Mouse (Mus musculus) olfactory bulb, adult 2 months (tissue): Measurements from ENCODE around the gene Tmem132b. TPM values are rescaled to one million over a fixed set of nuclear protein-coding genes. Genes with fewer than 3 reads are reported as not detected.

Experiments used
- H3K27ac ChIP-seq: fragments of 200-500 bp; 2 replicates; pipeline ENCODE4 v1.5.1; 2012; ENCODE audit warnings: low read depth, low read length; ENCODE audit not compliant: insufficient read depth
- H3K4me1 ChIP-seq: fragments of 200-500 bp; 2 replicates; pipeline ENCODE4 v1.6.1; 2012; ENCODE audit warnings: low read length; ENCODE audit not compliant: control insufficient read depth, insufficient read depth
- H3K4me3 ChIP-seq: fragments of 200-500 bp; 2 replicates; pipeline ENCODE4 v1.5.1; 2012; ENCODE audit warnings: mild to moderate bottlenecking, low read depth, low read length, moderate library complexity; ENCODE audit not compliant: insufficient read depth
- CTCF ChIP-seq: fragments of 200-500 bp; IDR thresholded peaks from 2 replicates; pipeline ENCODE4 v1.5.1; 2012; ENCODE audit warnings: low read depth, mild to moderate bottlenecking, low read length, moderate library complexity; ENCODE audit not compliant: insufficient read depth
- POLR2A ChIP-seq: fragments of 200-500 bp; IDR thresholded peaks from 2 replicates; pipeline ENCODE4 v1.6.1; 2012; ENCODE audit warnings: mild to moderate bottlenecking, low read depth, low read length, moderate library complexity; ENCODE audit not compliant: insufficient read depth
- WGBS: fragments of 180-500 bp; shearing (Covaris S2); methylation state at CpG from one replicate; pipeline ENCODE4 v1.1.7; 2018; 5-methylcytosine and 5-hydroxymethylcytosine counted together
- polyA plus RNA-seq: library from polyadenylated mRNA; stranded (reverse); fragments of >200 nt; gene quantifications from 2 replicates; pipeline ENCODE4 v1.2.4, GENCODE M21; 2012; ENCODE audit warnings: low replicate concordance; ENCODE audit not compliant: missing spikeins, insufficient read depth, insufficient read length

Tmem132b gene
- polyA plus RNA-seq, 1 experiment: not detected

DNA sequence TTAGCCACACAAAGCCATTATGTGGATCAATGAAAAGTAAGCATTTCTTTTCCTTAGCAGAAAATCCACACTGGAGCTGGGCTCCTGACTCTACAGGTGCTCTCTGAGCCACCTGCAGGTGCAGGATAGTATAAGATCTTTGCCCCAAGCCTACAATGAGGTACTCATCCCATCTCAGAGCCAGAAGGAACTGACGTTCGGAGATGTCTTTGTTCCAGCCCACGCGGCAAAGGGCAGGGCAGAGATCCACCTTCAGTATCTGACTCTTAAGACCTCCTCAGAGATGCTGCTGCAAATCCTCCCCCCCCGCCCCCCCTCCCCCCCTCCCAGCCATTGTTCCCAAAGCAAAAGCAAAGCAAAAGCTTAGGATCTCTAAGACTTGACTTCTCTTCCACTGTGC, 268.0 kb downstream of the Tmem132b start:
- 14% methylated on average over 5 of the region's 5 CpGs for WGBS
- no peak overlapping the region for H3K27ac ChIP-seq

DNA sequence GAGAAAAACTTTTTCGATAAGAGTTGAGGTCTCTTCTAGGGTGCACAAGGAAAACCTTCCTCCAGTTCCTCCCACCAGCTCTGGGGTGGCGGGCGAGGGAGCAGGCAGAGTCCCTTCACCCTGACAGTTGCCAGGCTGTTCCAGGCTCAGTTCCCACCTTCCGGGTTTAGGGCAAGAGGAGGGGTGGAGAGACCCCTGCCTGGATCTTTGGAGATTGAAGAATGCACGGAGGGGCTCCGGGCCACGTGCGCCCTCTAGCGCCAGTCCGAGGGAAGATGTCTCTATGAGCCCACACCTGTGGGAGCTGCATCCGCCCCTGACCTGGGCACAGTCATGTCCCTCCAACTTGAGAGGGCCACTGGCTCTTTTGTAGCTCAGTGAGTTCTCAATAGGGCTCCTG, 268.5 kb downstream of the Tmem132b start:
- WGBS: 9% methylated on average over 11 of the region's 11 CpGs
- TF ChIP-seq POLR2A (no peak), CTCF (peak; percentile 60)
- Histone ChIP-seq H3K27ac (no peak overlapping the region), H3K4me1 (peaks cover 7% of the 10 kb centered on the region; the same call in 1 of the 2 replicates), H3K4me3 (no peak overlapping the region)

More for the DNA sequence above, 268.0 kb downstream of the Tmem132b start:
- Histone ChIP-seq H3K4me1 (peaks cover 7% of the 10 kb centered on the region; the same call in 1 of the 2 replicates), H3K4me3 (no peak overlapping the region)
- TF ChIP-seq POLR2A: no peak
- TF ChIP-seq CTCF: no peak

DNA sequence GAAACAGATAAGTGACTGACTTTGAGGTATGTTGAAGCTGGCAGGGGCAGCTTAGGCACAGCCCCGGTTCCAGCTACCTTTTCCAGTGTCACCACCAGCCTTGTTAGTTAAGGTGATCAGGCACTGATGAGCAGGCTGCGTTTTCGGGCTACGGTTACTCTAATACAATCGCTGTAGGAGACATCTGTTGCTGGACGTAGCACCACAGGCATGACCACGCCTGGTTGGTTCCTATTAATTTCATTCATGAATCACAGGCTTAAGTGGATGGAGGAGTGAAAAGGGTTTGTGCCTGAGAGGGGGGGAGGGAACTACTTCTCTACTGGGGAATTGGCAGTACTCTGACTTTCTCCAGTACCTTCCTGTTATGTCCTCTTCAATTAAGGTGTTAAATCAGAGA, 271.2 kb downstream of the Tmem132b start:
- TF ChIP-seq CTCF (no peak), POLR2A (no peak)
- Histone ChIP-seq H3K4me3 (no peak overlapping the region), H3K4me1 (peaks cover 10% of the 10 kb centered on the region), H3K27ac (no peak overlapping the region)
- WGBS: 72% methylated on average over 7 of the region's 7 CpGs

DNA sequence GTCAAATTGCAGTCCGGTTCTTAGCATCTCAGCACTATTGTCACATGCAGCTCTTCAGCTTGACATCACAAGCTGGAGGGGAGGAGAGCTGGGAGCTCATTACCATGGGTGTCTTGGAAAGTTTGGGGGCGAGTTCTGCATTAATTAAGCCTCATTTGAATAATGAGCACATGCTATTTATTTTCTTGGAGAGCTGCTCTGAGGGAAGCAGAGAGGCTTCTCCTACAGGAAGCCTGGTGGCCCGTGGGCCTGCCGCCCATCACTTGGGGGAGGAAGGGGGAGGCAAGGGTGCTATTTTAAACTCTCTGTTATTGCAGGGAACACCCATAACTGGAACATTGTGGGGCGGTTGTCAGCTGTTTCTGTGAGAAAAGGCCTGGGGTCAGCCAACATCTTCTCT, 273.8 kb downstream of the Tmem132b start:
- Histone ChIP-seq H3K4me1 (peaks cover 3% of the 10 kb centered on the region), H3K27ac (no peak overlapping the region), H3K4me3 (no peak overlapping the region)
- no peak for TF ChIP-seq POLR2A
- TF ChIP-seq CTCF: no peak
- 32% methylated on average over 5 of the region's 5 CpGs for WGBS

DNA sequence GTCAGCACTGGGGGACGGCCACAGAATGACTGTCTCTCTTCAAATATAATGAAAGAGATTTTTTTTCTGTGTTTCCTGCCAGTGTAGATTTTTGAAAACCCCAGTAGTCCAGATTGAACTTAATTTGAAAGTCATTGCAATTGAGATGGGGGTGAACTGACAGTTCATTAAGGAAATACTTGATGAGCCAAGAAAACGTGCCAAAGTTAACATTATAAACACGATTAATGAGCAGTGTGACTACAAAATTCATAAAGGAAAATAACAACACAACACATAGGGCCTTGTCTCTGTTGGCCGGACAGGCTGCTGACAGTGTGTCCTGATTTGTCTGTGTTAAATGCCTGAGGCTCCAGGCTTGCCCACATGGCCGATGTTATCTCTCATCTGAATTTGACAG, 276.3 kb downstream of the Tmem132b start:
- TF ChIP-seq CTCF (no peak), POLR2A (no peak)
- H3K4me3 ChIP-seq: no peak overlapping the region
- 77% methylated on average over 5 of the region's 5 CpGs for WGBS
- no peak overlapping the region for H3K27ac ChIP-seq
- H3K4me1 ChIP-seq: peaks cover 3% of the 10 kb centered on the region

DNA sequence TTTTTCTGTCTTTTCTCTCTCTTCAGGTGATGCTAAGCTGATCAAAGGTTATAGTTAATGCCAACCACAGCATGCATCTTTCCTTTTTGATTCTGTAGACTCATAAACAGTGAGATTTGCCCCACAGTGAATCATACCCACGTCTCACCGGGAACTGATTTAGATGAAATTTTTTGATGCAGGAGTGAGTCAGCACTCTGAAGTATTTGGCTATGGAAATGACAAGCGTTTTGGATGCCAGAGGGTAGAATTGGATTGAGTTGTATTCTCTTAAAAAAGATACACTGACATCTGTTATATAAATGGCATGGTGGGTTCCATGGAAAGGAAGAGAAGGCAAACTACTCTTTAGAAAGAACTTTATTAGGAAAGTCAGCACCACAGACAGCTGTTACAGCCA, 297.8 kb downstream of the Tmem132b start:
- Histone ChIP-seq H3K4me3 (no peak overlapping the region), H3K27ac (no peak overlapping the region), H3K4me1 (no peaks in the 10 kb centered on the region)
- 88% methylated on average over 3 of the region's 3 CpGs for WGBS
- TF ChIP-seq POLR2A (no peak), CTCF (no peak)

DNA sequence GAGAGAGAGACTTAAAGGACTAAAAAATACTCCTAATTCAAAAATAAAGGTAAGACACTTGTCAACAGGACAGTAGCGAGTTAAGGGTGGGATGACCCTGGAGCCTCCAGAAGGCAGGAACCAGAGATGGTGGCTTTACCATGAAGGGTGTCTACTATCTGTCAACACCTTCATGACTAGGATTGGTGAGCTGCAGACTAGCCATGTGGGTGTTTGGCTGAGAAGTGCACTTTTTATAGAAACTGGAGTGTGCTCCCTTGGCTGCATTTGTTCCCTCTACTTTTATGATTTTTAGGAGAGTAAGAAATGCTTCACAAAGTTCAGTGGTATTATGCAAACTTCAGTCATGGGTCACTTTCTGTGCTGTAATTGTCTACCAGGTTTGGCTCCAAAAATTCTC, 304.3 kb downstream of the Tmem132b start:
- H3K4me3 ChIP-seq: no peak overlapping the region
- 95% methylated on average over 1 of the region's 1 CpGs for WGBS
- H3K27ac ChIP-seq: no peak overlapping the region
- H3K4me1 ChIP-seq: no peaks in the 10 kb centered on the region
- TF ChIP-seq CTCF (no peak), POLR2A (no peak)

DNA sequence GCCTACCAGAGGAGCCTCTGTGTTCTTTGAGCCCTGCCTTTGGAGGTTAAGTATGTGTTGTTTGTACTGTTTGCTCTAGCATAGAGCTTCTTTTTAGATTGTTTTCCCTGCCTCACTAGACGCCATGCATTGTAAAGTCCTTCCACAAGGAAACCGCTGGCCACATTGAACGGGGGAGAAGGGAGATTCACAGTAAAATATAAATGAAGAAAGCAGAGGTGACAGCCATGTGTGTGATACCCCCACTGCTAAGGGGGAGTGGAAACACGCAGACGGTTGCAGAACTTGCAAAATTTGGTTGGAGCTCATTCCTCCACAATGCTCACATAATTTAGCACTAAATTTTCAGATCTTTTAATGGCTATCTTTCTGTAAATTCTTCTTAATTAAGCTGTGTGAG, 305.2 kb downstream of the Tmem132b start:
- 81% methylated on average over 5 of the region's 5 CpGs for WGBS
- no peak overlapping the region for H3K27ac ChIP-seq
- TF ChIP-seq CTCF (no peak), POLR2A (no peak)

More for the DNA sequence above, 305.2 kb downstream of the Tmem132b start:
- H3K4me1 ChIP-seq: no peaks in the 10 kb centered on the region
- H3K4me3 ChIP-seq: no peak overlapping the region

Other genes with a start within 250 kb of the Tmem132b start
- gene Scarb1, start 190.7 kb upstream of the Tmem132b start, polyA plus RNA-seq: not detected in 2 replicates
- gene Gm10382, start 142.5 kb upstream of the Tmem132b start, polyA plus RNA-seq: not detected in 2 replicates
- gene Ubc, start 141.6 kb upstream of the Tmem132b start, polyA plus RNA-seq: 238 and 763 TPM in 2 replicates
- gene Dhx37, start 97.7 kb upstream of the Tmem132b start, polyA plus RNA-seq: not detected in 2 replicates
- 46.8 TPM in 1 of 2 replicates, not detected in the other for gene Bri3bp, start 90.2 kb upstream of the Tmem132b start, polyA plus RNA-seq
- not detected in 2 replicates for gene Aacs, start 56.0 kb upstream of the Tmem132b start, polyA plus RNA-seq